Mouse (Mus musculus) embryonic facial prominence, embryonic 12.5 days (tissue): Measurements from ENCODE around the gene Frmd4a. TPM values are rescaled to one million over a fixed set of nuclear protein-coding genes. Genes with fewer than 3 reads are reported as not detected.
A peak's percentile ranks its signal among the peaks of the same experiment; 100 is the strongest.

Experiments
- ATAC-seq: fragments of 200-750 bp; cut with Nextera tagmentation; 2 replicates; pipeline ENCODE4 v1.8.0; 2017; ENCODE audit not compliant: insufficient number of reproducible peaks, insufficient read depth, low FRiP score, low TSS enrichment
- H3K27ac ChIP-seq: fragments of 300-500 bp; sonication (generic); 2 replicates; pipeline ENCODE4 v1.5.1; 2016; ENCODE audit warnings: mild to moderate bottlenecking
- H3K27me3 ChIP-seq: fragments of 300-500 bp; sonication (generic); 2 replicates; pipeline ENCODE4 v1.6.1; 2016; ENCODE audit warnings: mild to moderate bottlenecking, moderate library complexity
- H3K36me3 ChIP-seq: fragments of 300-500 bp; sonication (generic); 2 replicates; pipeline ENCODE4 v1.6.1; 2016; ENCODE audit warnings: mild to moderate bottlenecking
- H3K4me1 ChIP-seq: fragments of 300-500 bp; sonication (generic); 2 replicates; pipeline ENCODE4 v1.6.1; 2016
- H3K4me2 ChIP-seq: fragments of 300-500 bp; sonication (generic); replicated peaks from 2 replicates; pipeline ENCODE4 v1.6.1; 2016; ENCODE audit warnings: mild to moderate bottlenecking, moderate library complexity
- H3K4me3 ChIP-seq: fragments of 300-500 bp; sonication (generic); 2 replicates; pipeline ENCODE4 v1.5.1; 2016; ENCODE audit warnings: mild to moderate bottlenecking
- H3K9ac ChIP-seq: fragments of 300-500 bp; sonication (generic); 2 replicates; pipeline ENCODE4 v1.6.1; 2016; ENCODE audit warnings: mild to moderate bottlenecking, moderate library complexity
- H3K9me3 ChIP-seq: fragments of 300-500 bp; sonication (generic); 2 replicates; pipeline ENCODE4 v1.6.1; 2016; ENCODE audit warnings: mild to moderate bottlenecking, moderate library complexity
- WGBS: fragments of 180-500 bp; shearing (Covaris S2); methylation state at CpG from one replicate; pipeline ENCODE4 v1.1.7; 2016; 5-methylcytosine and 5-hydroxymethylcytosine counted together
- polyA plus RNA-seq: library from polyadenylated mRNA; unstranded; fragments of >200 nt; fragmentation: Nextera tagmentation; extraction: Ambion mirVana; gene quantifications from 2 replicates; pipeline ENCODE4 v1.2.1, GENCODE M21; 2016

Frmd4a gene
- polyA plus RNA-seq, 1 experiment from 2014 or later = 58.7 TPM

DNA sequence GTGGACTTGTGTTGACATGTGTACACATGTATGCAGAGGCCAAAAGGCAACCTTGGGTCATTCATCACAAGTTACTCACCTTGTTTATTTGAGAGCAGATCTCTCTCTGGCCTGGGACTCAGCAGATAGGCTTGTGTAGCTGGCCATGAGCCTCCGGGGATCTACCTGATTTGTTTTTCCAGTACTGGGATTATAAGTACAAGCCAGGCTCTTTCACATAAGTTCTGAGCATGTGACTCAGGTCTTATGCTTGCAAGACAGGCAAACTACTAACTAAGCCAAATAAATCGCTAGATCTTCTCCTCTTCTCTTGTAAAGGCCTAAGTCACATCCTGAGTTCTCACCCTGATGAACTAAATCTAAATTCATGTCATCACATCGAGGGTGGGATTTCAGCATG, 361.3 kb downstream of the Frmd4a start:
- Histone ChIP-seq H3K9me3 (no peaks in the 10 kb centered on the region), H3K4me3 (no peak overlapping the region), H3K9ac (no peak overlapping the region), H3K27ac (no peak overlapping the region), H3K4me1 (no peaks in the 10 kb centered on the region), H3K27me3 (no peaks in the 10 kb centered on the region), H3K4me2 (no peak overlapping the region), H3K36me3 (no peaks in the 10 kb centered on the region)
- WGBS = 87% methylated on average over 3 of the region's 3 CpGs
- no peak for ATAC-seq

DNA sequence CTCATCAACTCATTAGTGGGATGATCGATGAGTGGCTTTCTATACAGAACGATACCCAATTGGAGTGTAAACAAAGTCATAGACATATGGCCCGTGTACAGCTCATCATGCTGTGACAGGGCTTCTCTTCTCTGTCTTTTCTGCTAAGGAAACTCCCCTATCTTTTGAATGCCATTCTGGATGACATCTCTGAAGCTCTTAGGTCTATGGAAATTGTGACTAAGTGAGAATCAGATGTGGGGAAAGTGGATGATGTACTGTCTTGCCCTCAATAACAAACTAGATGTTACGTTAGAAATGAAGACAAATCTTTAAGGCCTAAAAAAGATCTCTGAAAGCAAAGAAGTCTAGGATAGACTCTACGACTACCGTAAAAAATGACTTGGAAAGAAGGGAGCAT, 362.9 kb downstream of the Frmd4a start:
- H3K9ac ChIP-seq = no peak overlapping the region
- no peak overlapping the region for H3K4me3 ChIP-seq
- WGBS = 91% methylated on average over 6 of the region's 6 CpGs
- H3K4me2 ChIP-seq = no peak overlapping the region
- H3K27me3 ChIP-seq = no peaks in the 10 kb centered on the region
- H3K4me1 ChIP-seq = no peaks in the 10 kb centered on the region
- no peaks in the 10 kb centered on the region for H3K9me3 ChIP-seq
- no peaks in the 10 kb centered on the region for H3K36me3 ChIP-seq
- no peak overlapping the region for H3K27ac ChIP-seq
- no peak for ATAC-seq

DNA sequence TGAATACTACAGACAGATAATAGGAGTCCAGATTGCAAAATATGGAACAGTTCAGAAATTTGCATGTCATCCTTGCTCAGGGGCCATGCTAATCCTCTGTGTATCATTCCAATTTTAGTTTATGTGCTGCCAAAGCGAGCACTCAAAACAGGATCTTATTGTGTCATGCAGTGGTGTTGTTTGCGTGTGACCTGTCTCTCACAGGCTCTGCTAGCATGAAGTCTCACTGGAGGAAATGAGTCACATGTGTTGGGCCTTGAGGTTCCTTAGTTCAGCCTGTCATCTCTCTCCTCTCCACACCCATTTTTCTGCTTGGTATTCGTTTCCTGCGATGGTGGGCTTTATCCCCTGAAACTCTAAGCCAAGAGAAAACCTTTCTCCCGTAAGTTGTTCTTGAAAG, 363.4 kb downstream of the Frmd4a start:
- H3K9me3 ChIP-seq = no peaks in the 10 kb centered on the region
- H3K27me3 ChIP-seq = no peaks in the 10 kb centered on the region
- H3K4me3 ChIP-seq = no peak overlapping the region
- no peak overlapping the region for H3K4me2 ChIP-seq
- no peaks in the 10 kb centered on the region for H3K36me3 ChIP-seq
- no peaks in the 10 kb centered on the region for H3K4me1 ChIP-seq
- 84% methylated on average over 5 of the region's 5 CpGs for WGBS
- no peak overlapping the region for H3K27ac ChIP-seq
- H3K9ac ChIP-seq = no peak overlapping the region
- no peak for ATAC-seq

DNA sequence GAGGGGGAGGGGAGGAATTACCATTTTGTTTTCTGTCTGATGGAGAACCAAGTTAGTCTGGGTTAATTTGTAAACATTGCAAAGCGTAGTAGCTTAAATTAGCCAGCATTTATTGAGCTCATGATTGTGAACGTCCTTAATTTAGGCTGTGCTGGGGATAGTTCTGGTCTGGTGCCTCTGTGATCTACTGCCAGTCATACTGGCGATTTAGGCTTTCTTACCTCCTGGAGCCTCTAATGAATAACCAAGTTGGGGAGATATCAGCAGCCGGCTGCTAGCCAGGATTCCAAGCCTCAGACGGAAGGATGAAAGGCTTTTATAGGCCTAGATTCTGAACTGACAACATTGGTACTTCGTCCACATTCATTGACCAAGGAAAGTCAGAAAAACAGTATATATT, 369.0 kb downstream of the Frmd4a start:
- H3K4me2 ChIP-seq = no peak overlapping the region
- H3K27ac ChIP-seq = no peak overlapping the region
- no peaks in the 10 kb centered on the region for H3K27me3 ChIP-seq
- H3K36me3 ChIP-seq = no peaks in the 10 kb centered on the region
- H3K9ac ChIP-seq = no peak overlapping the region
- peaks cover 13% of the 10 kb centered on the region for H3K4me1 ChIP-seq
- no peak for ATAC-seq
- no peak overlapping the region for H3K4me3 ChIP-seq
- WGBS = 42% methylated on average over 6 of the region's 6 CpGs
- no peaks in the 10 kb centered on the region for H3K9me3 ChIP-seq

DNA sequence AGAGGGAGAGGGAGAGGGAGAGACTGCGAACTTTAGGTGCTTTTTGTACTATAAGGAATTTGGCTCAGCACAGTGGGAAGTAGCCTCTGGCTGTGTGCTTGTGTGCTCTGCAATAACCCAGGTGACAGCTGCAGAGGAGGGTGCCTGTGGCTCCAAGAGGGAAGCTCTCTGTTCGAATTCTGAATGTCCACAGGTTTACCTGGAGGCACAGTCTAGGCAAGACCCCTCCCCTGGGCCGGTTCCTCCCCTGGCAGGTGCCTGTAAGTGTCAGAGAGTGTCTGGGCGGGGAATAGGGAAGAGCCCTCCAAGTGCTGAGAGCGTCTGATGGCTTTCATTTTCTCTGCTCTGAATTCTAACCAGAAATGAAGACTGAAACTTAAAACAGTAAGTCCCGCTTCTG, 371.8 kb downstream of the Frmd4a start:
- no peak; the same call in 1 of the 2 replicates for ATAC-seq
- H3K9ac ChIP-seq = no peak overlapping the region
- H3K27ac ChIP-seq = peak overlapping the region; percentile 60
- H3K9me3 ChIP-seq = 0 out of 2 replicates have a peak, but pooled peaks cover 3% of the 10 kb centered on the region
- no peaks in the 10 kb centered on the region for H3K27me3 ChIP-seq
- no peak overlapping the region for H3K4me3 ChIP-seq
- H3K4me2 ChIP-seq = no peak overlapping the region
- peaks cover 18% of the 10 kb centered on the region for H3K4me1 ChIP-seq
- H3K36me3 ChIP-seq = no peaks in the 10 kb centered on the region
- 28% methylated on average over 6 of the region's 6 CpGs for WGBS

DNA sequence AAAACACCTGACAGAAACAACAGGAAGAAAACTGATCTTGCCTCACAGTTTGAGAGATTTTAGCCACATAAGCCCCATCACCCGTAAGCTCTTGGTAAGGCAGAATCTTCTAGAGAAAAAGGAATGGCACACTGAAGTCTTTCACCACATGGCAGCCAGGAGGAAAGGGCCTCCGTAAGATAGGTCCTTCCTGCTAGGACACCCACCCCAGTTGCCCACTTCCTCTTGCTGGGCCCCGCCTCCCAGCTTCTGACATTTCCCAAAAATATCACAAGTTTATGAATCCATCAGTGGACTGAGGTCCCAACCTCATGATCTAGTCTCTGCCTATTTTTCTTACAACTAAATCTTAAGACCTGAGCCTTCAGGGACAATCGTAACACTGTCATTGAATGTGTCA, 373.6 kb downstream of the Frmd4a start:
- WGBS = 80% methylated on average over 4 of the region's 4 CpGs
- Histone ChIP-seq H3K4me2 (no peak overlapping the region), H3K4me1 (peaks cover 18% of the 10 kb centered on the region), H3K27ac (0 out of 2 replicates have a peak overlapping the region, but pooled peaks have one; percentile 23), H3K4me3 (no peak overlapping the region), H3K9ac (no peak overlapping the region), H3K36me3 (no peaks in the 10 kb centered on the region), H3K9me3 (0 out of 2 replicates have a peak, but pooled peaks cover 3% of the 10 kb centered on the region), H3K27me3 (no peaks in the 10 kb centered on the region)
- ATAC-seq = no peak

DNA sequence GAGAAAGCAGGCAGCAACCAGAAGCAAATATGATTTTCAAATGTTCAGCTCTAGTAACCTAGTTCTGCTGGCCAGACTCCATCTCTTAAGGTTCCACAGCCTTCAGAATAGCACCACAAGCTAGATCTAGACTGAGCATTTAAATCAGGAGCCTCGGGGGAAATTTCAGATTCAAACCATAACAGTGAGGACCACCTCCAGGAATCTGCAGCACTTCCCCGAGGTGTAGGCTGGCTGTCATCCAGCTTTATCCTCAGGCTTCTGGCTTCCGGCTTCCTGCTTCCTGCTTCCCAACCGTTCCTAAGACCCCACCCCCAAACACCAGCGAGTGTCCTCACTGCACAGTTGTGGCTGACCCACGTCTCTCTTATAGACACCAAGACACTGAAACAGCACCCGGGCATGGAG, 374.2 kb downstream of the Frmd4a start:
- H3K27ac ChIP-seq = 0 out of 2 replicates have a peak overlapping the region, but pooled peaks have one; percentile 23
- H3K4me2 ChIP-seq = no peak overlapping the region

DNA sequence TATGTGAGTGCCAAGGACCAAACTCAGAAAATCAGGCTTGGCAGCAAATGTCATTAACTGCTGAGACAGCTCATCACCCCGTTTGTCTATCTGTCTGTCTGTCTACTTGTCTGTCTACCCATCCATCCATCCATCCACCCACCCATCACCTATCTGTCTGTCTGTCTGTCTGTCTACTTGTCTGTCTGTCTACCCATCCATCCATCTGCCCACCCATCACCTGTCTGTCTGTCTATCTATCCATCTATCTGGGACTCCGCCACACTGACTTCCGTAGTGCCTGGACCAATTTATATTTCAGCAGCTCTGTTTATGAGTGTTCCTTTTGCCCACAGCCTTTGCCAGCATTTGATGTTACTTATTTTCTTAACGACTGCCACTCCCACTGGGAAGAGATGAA, 375.5 kb downstream of the Frmd4a start:
- 85% methylated on average over 4 of the region's 4 CpGs for WGBS
- no peak overlapping the region for H3K4me3 ChIP-seq
- peaks cover 18% of the 10 kb centered on the region for H3K4me1 ChIP-seq
- H3K27me3 ChIP-seq = no peaks in the 10 kb centered on the region
- no peak for ATAC-seq
- H3K4me2 ChIP-seq = no peak overlapping the region
- no peak overlapping the region for H3K27ac ChIP-seq
- H3K36me3 ChIP-seq = no peaks in the 10 kb centered on the region
- H3K9me3 ChIP-seq = 0 out of 2 replicates have a peak, but pooled peaks cover 3% of the 10 kb centered on the region
- H3K9ac ChIP-seq = no peak overlapping the region

More for the DNA sequence above, 374.2 kb downstream of the Frmd4a start:
- 0 out of 2 replicates have a peak, but pooled peaks have one; percentile 28 for ATAC-seq
- peaks cover 18% of the 10 kb centered on the region for H3K4me1 ChIP-seq
- 30% methylated on average over 7 of the region's 7 CpGs for WGBS
- 0 out of 2 replicates have a peak, but pooled peaks cover 3% of the 10 kb centered on the region for H3K9me3 ChIP-seq
- H3K4me3 ChIP-seq = no peak overlapping the region
- no peak overlapping the region for H3K9ac ChIP-seq
- H3K36me3 ChIP-seq = no peaks in the 10 kb centered on the region
- no peaks in the 10 kb centered on the region for H3K27me3 ChIP-seq

DNA sequence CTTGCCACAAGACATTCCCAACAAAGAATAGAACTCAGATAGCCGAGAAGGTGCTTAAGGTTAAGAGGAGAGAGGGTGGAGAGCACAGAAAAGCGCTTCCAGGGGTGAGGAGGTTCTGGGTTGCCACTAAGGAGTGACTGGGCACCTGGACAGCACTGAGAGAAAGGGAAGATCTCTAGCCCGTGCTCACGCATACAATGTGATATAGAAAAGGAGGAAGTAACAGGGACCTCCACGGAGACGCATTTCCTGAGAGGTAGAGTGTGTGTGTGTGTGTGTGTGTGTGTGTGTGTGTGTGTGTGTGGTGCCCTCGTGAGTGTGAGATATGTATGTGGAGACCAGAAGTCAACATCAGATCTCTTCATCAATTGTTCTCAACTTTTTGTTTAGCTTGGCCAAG, 377.1 kb downstream of the Frmd4a start:
- 88% methylated on average over 7 of the region's 7 CpGs for WGBS
- Histone ChIP-seq H3K4me2 (no peak overlapping the region), H3K27me3 (no peaks in the 10 kb centered on the region), H3K4me3 (no peak overlapping the region), H3K36me3 (no peaks in the 10 kb centered on the region), H3K4me1 (peaks cover 11% of the 10 kb centered on the region), H3K9ac (no peak overlapping the region), H3K9me3 (0 out of 2 replicates have a peak, but pooled peaks cover 3% of the 10 kb centered on the region), H3K27ac (no peak overlapping the region)
- ATAC-seq = no peak

DNA sequence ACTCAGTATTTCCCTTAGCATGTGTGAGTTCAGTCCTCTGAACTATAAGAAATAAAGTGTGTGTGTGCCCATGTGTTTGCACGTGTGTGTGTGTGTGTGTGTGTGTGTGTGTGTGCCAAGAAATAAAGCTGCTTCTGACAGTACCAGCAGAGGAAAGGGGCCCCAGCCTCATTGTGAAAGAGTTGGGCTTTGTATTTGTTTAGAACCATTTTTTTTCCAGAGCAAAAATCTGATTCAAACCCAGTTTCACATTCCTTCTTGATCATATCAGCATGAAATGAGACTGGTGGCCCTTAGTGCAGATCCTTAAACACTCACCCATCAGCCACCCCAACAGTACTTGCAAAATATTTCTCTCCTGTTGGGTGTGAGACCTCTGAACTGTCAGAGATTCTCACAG, 382.2 kb downstream of the Frmd4a start:
- Histone ChIP-seq H3K27me3 (no peaks in the 10 kb centered on the region), H3K36me3 (no peaks in the 10 kb centered on the region), H3K4me1 (peaks cover 35% of the 10 kb centered on the region), H3K27ac (0 out of 2 replicates have a peak overlapping the region, but pooled peaks have one; percentile 72), H3K4me2 (no peak overlapping the region), H3K9ac (no peak overlapping the region), H3K9me3 (no peaks in the 10 kb centered on the region), H3K4me3 (no peak overlapping the region)
- ATAC-seq = no peak
- WGBS = 78% methylated on average over 1 of the region's 1 CpGs

DNA sequence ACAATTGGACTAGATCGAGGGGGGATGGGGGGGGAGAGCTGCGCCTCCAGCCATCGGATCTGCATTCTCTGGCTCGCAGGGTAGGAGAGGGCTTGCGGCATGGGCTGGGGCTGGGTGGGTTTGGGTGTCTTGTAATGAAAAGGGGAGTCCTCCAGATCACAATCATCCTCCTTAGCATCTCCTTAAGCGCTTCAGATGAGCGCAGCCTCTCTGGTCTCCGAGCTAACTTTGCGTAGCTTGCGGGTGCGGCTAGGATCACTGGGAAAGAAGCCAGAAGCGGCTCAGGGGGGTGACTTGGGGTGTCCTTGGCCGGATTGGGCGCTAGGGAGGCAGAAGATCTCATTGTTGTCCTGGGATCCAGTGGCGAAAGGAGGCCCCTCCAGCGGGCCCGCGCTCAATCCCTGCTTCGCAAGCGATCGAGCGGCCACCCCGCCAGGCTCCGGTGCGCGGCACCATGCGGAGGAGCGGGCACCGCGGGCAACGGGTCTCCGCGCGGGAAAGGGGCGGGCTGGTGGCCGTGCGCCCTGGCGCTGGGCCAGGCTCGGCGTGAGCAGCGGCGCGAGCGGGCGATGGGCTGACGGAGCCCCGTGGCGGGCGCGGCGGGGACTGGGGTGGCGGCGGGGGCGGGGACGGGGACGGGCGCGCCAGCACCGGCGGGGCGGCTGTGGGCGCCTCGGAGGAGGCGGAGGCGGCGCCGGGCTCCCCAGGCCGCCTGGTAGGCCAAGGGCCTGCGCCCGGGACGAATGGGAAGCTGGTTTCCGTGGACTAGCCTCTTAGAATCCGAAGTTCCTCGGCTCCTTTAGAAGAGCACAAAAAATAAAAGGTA, 383.5 kb downstream of the Frmd4a start:
- Histone ChIP-seq H3K4me3 (peak overlapping the region; percentile 72), H3K27me3 (no peaks in the 10 kb centered on the region), H3K4me1 (peaks cover 38% of the 10 kb centered on the region), H3K9ac (peak overlapping the region; percentile 87), H3K4me2 (peak overlapping the region; percentile 76), H3K27ac (peak overlapping the region; percentile 96), H3K9me3 (no peaks in the 10 kb centered on the region), H3K36me3 (no peaks in the 10 kb centered on the region; the same call in 1 of the 2 replicates)
- under 1% methylated on average over 74 of the region's 74 CpGs for WGBS
- ATAC-seq = peak; percentile 62; the same call in 1 of the 2 replicates
